Mouse (Mus musculus): Measurements from ENCODE around the gene Terf2.

DNA sequence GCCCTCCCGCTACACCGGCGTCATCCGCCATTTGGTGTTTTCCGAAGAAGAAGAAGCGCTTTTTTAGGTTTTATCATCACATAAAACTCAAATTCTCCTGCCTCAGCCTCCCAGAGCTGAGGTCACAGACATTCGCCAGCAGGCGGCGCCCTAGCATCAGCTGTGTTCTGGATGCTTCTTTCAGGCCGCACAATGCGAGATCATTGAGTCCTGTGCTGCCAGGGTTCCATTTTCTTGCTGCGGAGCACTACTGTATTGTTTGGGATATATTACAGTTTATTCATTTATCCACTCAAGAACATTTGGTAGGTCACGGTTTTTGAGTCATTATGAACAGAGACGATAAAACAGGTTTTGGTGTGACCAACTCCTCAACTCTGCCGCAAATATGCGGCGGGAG, 11.0 kb downstream of the Terf2 start:
- TF ChIP-seq GATA1 (IDR thresholded peaks at IDR 0.05; ENCODE audit: borderline replicate concordance, low read length) (no peak), FLI1 (IDR thresholded peaks at IDR 0.05; ENCODE audit: low read length) (no peak)
